Mouse (Mus musculus) kidney, adult 8-10 months (tissue): ENCODE data around the gene Bbs9.

Experiments used
- DNase-seq, 2 experiments: peaks; one replicate each; pipeline ENCODE4 v3.0.0; 2022

Bbs9 gene

DNA sequence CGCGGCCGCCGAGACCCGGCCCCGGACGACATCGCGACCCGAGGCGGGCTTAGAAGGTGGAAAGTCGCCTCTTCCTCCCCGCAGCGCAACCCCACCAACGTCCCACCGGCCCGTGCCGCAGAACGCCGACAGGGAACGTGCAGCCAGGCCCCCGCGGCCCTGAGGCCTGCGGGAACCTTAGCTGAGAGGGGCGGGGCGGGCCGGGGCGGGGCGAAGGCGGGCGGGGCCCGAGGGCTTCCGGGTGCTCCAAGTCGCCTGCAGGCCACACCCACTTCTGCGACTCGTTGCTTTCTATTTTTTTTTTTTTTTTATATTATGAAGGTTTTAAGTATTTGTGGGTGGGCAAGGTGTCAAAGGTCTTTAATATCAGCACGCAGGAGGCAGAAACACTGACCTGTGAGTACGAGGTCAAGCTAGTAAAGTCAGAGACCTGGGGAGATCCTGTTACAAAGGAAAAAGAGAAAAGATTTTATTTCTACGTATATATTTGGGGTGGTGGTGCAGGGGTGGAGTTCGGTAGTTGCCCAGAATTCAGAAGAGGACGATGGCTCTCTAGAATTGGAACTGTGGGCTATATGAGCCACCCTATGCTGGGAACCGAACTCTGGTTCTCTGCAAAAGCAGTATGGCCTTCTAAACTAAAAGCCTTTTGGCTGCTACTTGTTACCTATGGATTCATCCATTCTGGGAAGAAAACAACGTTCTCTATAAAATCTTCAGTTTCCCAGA is 7.2 kb upstream of the Bbs9 start:
- peak; percentile 39 to 47 for DNase-seq

GRCm38 (mm10) chr9:22468899-22469259 is 6.6 kb upstream of the Bbs9 start:
- no peak for DNase-seq

DNA sequence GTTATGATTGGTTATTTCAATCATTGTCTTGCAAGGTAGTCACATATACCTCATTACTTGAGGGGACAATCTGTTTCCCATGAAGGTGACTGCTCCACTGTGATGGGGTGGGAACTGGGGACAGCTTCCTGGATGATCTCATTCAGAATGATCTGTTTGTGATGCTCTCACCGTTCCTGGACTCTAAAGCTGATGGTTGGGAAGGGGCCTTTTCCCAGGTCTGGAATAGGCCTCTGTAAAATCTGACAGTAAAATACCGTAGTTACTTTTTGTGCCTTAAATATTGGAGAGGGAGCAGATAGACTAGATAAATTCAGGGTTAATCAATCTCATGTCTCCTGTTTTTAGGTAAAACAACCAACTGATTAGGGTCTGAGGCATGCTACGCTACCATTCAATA is 5.9 kb upstream of the Bbs9 start, which contains the start of gene Rp9:
Rp9 (minus strand) TSS at position 101 of the 400 bp plus-strand sequence.
- DNase-seq: no peak

- DNase-seq: peak in 1 of 2 experiments; percentile 2
Observed at GRCm38 (mm10) chr9:22476265-22476664, 750 bp downstream of the Bbs9 start.

DNA sequence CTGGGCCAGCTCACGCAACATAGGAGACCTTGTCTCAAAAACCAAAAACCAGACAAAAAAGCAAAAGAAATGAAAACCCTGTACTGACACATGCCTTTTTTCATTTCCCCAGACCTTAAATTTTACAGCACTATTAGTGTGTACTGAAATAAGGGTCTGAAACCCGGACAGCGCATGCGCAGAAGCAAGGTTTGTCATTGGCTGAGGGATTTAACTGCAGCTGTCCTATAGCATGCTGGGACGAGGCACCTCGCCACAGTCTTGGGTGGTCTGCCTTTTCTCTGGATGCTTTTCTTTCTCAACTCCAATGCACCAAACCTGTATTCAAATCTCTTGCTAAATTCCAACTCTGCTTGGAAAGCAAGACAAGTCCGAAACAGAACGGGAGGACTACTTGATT is 3.4 kb downstream of the Bbs9 start:
- no peak for DNase-seq

DNA sequence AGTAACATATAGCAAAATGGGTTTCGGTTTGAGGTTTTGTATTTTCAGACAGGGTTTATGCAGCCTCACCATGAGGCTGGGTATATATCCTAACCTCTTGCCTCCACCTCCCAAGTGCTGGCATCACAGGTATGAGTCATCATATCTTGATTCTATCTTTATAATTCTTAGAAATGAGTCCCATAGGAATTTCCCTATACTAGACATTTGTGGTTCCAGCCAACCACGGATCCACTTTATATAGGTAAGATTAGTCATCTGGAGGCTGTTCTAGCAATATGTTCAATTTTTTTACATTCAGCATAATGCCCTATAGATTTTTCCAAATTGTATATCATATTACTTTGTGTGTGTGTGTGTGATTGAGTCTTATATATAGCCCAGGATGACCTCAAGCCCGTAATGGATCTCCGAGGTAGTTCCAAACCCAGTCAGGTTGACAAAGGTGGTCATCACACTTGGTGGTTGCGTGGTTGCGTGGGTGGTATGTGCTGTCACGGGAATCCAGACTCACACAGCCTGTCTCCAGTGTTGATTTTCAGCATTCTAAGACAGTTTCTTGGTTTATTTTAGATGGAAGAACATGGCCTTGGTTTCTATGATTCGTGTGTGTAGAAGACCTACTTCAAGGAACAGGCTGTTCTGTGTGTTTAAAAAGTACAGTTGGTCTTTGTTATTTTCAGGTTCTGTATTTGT is 8.5 kb downstream of the Bbs9 start:
- no peak for DNase-seq

GRCm38 (mm10) chr9:22484562-22485308 is 9.2 kb downstream of the Bbs9 start:
- no peak for DNase-seq

DNA sequence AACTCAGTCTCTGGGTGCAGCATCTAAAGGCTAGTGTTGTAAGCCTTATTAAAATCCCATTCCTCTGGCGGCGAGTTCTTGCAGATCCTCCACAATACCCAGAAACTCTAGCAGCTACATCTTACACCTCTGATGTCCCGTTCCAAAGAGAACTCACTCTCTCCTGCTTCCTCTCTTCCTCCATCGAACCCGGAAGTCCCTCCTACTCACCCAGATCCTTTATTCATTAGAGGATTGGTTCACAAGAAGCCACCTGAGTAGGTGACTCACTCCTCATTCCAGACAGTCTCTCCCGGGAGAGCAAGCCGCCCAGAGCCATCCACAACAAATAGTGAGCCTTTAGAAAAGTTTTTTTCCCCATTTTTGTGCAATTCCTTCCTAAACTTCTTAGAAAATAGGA is 10.7 kb downstream of the Bbs9 start:
- no peak for DNase-seq

DNA sequence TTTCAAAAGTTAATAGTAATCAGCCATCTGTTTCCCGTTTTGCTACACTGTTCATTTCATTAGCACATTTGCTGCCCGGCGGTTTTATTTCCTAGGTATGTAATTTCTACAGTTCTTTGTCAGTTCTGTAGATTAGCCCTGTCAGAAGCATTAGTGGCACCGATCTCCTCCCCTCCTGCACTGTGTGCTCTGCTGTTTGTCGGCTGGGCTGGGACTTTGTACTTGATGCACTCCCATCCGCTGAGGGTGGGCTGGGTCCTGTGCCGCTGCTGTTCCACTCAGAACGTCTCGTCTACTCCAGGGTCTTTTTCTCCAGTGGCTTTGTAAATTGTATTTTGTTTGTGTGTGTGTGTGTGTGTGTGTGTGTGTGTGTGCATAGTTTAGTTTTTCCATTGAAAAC is 13.4 kb downstream of the Bbs9 start:
- DNase-seq: no peak

DNA sequence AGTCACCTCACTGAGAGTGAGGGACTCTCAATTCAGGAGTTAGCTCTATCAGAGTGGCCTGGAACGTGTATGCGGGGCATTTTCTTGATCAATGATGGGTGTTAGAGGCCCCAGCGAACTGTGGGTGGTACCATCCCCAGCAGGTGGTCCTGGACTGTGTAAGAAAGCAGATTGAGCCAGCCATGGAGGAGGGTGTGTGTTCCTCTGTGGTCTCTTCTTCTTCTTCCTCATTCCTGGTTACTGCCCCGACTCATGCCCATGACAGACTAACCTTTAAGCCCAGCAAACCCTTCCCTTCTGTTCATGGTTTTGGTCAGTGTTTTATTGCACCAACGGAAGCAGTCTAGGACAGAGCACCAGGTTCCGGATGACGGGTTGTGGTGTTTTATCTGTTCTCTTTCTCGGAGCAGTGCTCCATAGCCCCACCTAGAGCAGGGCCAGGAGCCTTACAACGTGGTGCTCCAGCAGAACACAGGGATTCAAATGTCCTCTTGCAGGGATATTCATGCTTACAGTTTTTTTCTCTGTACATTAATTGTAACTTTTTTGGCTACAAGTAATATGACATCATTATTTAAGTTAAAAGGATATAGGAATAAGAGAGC is 18.8 kb downstream of the Bbs9 start:
- DNase-seq: no peak

DNA sequence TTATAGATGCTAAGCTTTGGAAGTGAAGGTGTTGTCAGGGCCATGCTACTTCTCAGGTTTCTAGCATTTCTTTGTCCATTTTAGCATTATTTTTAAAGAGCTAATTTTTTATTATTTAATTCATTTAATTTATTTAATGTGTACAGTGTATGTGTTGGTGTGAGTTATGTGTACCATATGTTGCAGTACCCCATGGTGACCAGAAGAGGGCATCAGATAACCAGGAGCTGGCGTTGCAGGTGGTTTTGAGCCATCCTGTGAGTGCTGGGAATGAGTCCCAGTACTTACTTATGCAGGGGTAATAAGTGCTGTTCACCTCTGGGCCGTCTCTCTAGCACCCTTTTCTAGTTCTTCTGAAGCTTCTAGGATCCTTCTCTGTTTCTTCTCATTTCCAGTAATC is 19.6 kb downstream of the Bbs9 start:
- no peak for DNase-seq

DNA sequence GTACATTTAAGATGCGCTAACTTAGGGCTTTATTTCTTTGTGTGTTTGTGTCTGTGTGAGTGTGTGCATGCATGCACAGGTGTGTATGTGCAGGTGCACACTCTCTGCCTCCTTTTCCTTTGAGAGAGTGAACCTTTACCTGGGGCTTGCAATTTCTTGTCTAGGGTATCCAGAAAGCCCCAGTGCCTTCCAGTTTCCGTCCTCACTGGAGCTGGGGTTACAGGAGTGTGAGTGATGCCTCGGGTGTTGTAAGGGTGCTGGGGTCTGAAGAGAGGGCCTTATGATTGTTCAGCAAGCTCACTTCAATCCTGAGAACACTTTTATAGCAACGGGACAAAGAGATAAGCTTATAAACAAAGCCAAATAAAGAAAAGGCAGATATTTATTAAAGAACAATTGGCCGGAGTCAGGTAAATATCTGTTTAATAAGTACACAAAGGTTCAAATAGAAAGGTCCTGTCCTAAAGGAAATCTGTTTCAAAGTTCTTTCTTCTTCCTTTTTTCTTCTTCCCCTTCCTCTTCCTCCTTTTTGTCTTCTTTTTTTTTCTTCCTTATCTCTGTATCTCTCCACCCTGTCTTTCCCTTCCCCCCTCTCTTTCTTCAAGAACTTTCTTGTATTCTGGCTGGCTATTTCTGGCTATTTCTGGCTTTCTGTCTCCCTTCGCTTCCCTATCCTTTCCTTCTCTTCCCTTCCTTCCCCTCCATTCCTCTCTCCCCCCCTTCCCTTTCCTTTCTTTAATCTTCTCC is 21.7 kb downstream of the Bbs9 start:
- no peak for DNase-seq

GRCm38 (mm10) chr9:22502972-22503371 is 27.5 kb downstream of the Bbs9 start:
- DNase-seq: no peak

DNA sequence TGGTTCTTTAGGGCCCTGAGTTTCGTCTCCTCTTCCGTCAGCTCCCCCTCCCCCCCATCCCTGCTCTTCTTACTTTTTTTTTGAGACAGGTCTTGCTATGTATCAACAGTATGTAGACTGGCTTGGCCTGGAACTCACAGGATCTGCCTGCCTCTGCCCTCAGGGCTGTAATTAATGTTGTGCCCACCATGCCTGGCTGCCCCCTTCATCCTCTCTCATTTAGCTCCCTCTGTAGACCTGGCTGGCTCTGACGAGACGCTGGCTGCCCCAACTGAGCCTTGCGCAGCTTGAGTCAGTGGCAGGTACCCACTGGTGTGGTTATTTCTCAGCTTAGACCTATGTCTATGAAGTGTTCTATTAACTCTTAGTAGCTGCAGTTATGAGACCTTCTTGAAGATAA is 28.1 kb downstream of the Bbs9 start:
- no peak for DNase-seq

- DNase-seq: no peak
Observed at GRCm38 (mm10) chr9:22505574-22505973, 30.1 kb downstream of the Bbs9 start.

GRCm38 (mm10) chr9:22515076-22515475 is 39.6 kb downstream of the Bbs9 start:
- DNase-seq: no peak

- DNase-seq: peak in 1 of 2 experiments; percentile 39
Observed at GRCm38 (mm10) chr9:22518394-22519041, 43.0 kb downstream of the Bbs9 start.

DNA sequence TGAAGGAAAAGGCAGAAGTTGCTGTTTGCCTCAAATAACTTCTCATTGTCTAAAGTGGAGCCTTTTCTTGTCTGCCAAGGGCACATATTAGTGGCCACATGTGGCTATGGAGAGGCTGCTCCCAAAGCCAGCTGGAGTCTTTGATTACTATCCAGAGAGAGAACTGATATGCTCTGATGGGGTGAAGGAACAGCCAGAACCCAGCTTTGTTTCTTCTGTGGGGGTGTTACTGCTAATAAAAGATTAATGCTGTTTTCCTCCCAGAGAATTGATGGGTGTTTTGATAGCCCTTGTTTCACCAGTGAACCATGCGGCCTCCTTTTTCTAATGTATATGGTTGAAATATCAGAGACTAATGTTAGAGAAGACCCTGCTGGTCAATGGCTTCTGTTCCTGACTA is 47.9 kb downstream of the Bbs9 start:
- no peak for DNase-seq

GRCm38 (mm10) chr9:22530734-22531489 is 55.4 kb downstream of the Bbs9 start:
- DNase-seq: no peak

GRCm38 (mm10) chr9:22532112-22532511 is 56.6 kb downstream of the Bbs9 start:
- DNase-seq: no peak

DNA sequence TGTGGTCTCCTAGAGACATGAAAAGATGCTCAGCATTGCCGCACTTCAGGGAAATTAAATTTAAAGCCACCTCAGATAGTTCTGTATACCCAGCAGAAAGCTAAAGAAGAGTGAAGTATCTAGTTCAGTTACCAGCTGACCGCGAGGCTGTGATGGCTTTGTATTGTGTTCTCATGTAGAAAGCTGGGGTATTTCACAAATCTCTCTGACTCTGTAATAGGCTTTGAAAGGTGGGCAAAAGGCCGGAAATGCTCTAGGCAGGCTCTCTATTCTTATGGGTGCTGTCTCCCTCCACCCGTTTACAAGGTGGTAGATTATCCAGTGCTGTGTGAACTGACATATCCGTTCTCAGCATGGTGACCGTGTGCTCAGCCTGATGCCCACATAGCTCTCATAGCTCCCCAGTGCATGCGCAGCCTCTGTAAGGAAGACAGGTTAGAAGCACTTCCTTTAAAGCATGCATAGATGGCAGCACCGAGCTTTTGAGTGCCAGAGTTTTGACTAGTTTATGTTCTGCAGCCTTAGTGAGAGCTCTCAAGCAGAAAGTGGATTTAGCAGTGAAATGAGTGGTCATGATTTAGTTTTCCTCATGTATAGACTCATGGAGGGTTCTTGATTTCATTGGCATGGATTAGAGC is 57.4 kb downstream of the Bbs9 start:
- peak; percentile 7 to 9 for DNase-seq
